Mouse (Mus musculus): Measurements from ENCODE around the gene Dbnl.

Gene Dbnl

DNA sequence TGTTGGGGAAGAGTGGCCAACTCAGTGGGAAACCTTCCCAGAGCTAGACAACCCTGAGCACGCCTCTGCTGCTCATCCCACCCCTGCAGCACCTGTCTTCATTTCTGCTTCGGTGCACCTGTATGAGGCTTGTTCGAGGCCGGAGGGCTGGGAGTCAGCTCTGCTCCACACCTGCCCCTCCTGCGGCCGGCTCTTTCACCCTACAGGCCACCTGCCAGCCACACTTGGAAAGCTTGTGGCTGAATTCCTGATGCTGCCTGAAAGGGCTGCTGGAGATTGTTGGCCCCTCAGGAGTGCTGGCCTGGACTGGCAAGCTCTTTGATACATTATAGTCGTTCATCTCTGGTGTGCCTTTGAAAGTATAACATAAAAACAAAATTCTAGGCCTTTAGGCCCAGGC is 52.1 kb downstream of the Dbnl start:
- DNase-seq: no peak

- DNase-seq: no peak
These were observed 53.5 kb downstream of the Dbnl start for GRCm38 (mm10) chr11:5841751-5842150.

DNA sequence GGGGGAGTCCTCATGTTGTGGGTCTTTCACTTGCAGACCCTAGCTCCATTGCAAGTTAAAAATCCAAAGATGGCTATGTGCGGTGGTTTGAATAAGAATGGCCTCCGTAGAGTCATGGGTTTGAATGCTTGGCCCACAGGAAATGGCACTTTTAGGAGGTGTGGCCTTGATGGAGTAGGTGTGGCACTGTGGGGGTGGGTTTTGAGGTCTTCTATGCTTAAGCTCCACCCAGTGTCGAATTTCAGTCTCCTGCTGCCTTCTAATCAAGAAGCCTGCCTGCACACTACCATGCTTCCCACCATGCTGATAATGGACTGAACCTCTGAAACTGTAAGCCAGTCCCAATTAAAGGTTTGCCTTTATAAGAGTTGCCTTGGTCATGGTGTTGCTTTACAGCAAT is 54.8 kb downstream of the Dbnl start:
- DNase-seq: no peak

DNA sequence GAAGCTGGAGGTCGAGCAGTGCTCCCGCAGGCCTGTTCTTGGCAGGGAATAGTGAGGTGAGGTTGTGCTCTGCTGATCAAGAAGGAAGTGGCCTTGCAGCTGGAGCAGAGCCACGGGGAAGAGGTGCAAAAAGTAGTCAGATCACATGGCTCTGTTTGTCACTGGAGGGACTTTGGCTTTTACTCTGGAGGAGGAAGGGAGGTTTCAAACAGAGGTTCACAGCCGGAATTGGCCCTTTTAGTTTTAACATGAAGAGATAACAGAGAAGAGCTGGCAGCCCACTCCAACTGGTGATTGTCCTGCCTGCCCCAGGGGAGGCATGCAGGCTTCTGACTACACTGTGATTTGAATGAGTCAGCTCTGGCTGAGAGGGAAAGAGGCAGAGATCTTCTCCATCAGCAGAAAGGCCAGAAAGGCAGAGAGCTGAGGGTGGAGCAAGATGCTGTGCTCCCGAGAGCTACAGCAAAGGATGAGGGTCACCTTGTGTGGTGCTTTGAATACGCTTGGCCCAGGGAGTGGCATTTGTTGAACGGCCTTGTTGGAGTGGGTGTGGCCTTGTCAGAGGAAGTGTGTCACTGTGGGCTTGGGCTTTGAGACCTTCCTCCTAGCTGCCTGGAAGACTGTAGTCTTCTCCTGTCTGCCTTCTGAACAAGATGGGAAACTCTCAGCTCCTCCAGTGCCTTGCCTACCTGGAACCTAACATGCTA is 58.5 kb downstream of the Dbnl start:
- no peak for DNase-seq

DNA sequence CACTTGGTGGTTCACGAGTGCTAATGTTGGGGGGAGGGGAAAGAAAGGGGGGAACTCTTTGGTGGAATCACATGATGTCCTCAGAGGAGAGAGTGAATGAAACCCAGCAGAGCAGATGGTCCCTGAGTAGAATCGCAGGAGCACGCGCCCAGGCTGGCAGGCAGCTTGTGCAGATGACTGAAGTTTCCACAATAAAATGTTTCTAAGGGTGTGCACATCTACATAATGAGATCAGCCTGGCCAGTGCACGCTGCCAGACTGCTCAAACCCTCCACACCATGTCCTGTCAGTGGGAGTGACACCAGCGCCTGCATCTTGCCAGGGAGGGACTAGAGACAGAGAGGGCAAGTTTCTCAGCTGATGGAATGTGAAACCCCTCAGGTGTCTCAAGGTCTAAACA is 60.5 kb downstream of the Dbnl start:
- DNase-seq: no peak

DNA sequence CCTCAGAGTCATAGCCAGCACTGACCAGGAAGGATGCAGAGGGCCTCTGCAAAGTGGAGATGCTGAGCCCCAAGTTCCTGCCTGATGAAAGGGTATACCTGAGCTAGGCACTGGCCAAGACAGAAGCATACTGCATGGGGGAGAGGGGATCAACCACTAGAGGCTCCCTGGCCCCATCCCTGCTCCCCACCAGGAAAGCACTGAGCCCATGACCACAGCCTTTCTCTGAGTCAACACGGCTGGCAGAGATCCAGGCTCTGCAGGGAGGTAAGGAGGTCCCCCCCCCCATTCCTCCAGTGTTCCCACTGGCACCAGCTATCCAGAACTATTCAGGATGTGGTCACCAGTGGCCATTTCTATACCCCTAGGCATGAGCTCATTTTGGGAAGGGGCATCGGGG is 61.0 kb downstream of the Dbnl start:
- no peak for DNase-seq

GRCm38 (mm10) chr11:5850452-5850851 is 62.2 kb downstream of the Dbnl start:
- DNase-seq: no peak

All from cerebellum, adult 9-10 months (tissue).